Mouse (Mus musculus) liver, embryonic 14.5 days (tissue): ENCODE results near the gene Glra1. TPM values are rescaled to one million over a fixed set of nuclear protein-coding genes. Genes with fewer than 3 reads are reported as not detected.

ENCODE experiments used
- ATAC-seq: fragments of 200-750 bp; cut with Nextera tagmentation; 2 replicates; pipeline ENCODE4 v1.8.0; 2017; ENCODE audit warnings: moderate number of reproducible peaks, mild to moderate bottlenecking, moderate library complexity; ENCODE audit not compliant: insufficient read depth
- DNase-seq, 3 experiments: peaks; one replicate each; pipeline ENCODE4 v3.0.0-alpha.2; 2012 to 2013; ENCODE audit warnings: low read depth in 3 of 3, low spot score in 3 of 3
- H3K27ac ChIP-seq: fragments of 300-500 bp; sonication (generic); 2 replicates; pipeline ENCODE4 v1.5.1; 2014; ENCODE audit warnings: moderate library complexity, mild to moderate bottlenecking, control low read depth, inconsistent platforms
- H3K27me3 ChIP-seq: fragments of 300-500 bp; sonication (generic); 2 replicates; pipeline ENCODE4 v1.6.1; 2014; ENCODE audit warnings: mild to moderate bottlenecking, low read length, moderate library complexity; ENCODE audit not compliant: control insufficient read depth, insufficient read depth
- H3K36me3 ChIP-seq: fragments of 300-500 bp; sonication (generic); replicated peaks from 2 replicates; pipeline ENCODE4 v1.6.1; 2014; ENCODE audit warnings: low read depth; ENCODE audit not compliant: control insufficient read depth, insufficient read depth
- H3K4me1 ChIP-seq, 2 experiments: fragments of 200-500 bp in 1 of 2; fragments of 300-500 bp in 1 of 2; sonication (generic) in 1 of 2; replicated peaks; 2 replicates each; pipeline ENCODE4 v1.6.1; 2012 to 2014; ENCODE audit warnings: antibody characterized with exemption in 1 of 2, inconsistent platforms in 1 of 2, low read length in 1 of 2; ENCODE audit not compliant: control insufficient read depth in 2 of 2, insufficient read depth in 2 of 2
- H3K4me2 ChIP-seq: fragments of 300-500 bp; sonication (generic); 2 replicates; pipeline ENCODE4 v1.6.1; 2014; ENCODE audit warnings: low read depth, mild to moderate bottlenecking, control low read depth, moderate library complexity
- H3K4me3 ChIP-seq, 2 experiments: fragments of 200-500 bp in 1 of 2; fragments of 300-500 bp in 1 of 2; sonication (generic) in 1 of 2; 2 replicates each; pipeline ENCODE4 v1.5.1; 2012 to 2014; ENCODE audit warnings: low read depth in 2 of 2, low read length in 2 of 2, mild to moderate bottlenecking in 2 of 2, control low read depth in 1 of 2, inconsistent platforms in 1 of 2, moderate library complexity in 1 of 2; ENCODE audit not compliant: insufficient read depth in 1 of 2
- H3K9ac ChIP-seq: fragments of 300-500 bp; sonication (generic); replicated peaks from 2 replicates; pipeline ENCODE4 v1.6.1; 2014; ENCODE audit warnings: mild to moderate bottlenecking, control low read depth, moderate library complexity
- H3K9me3 ChIP-seq: fragments of 300-500 bp; sonication (generic); 2 replicates; pipeline ENCODE4 v1.6.1; 2016; ENCODE audit warnings: low read length, mixed read lengths; ENCODE audit not compliant: control insufficient read depth
- CTCF ChIP-seq: IDR thresholded peaks from 2 replicates; pipeline ENCODE4 v1.5.1; 2016; ENCODE audit warnings: antibody characterized with exemption, low read depth, control low read depth
- EP300 ChIP-seq: IDR thresholded peaks from 2 replicates; pipeline ENCODE4 v1.6.1; 2016; ENCODE audit warnings: antibody characterized with exemption, low read depth
- WGBS: fragments of 180-500 bp; shearing (Covaris S2); extraction: QIAGEN DNeasy Blood & Tissue Kit; methylation state at CpG from one replicate; pipeline ENCODE4 v1.1.7; 2014; ENCODE audit not compliant: insufficient replicate concordance; 5-methylcytosine and 5-hydroxymethylcytosine counted together
- polyA plus RNA-seq, 2 experiments: library from polyadenylated mRNA; depleted of rRNA in 1 of 2; stranded (reverse) in 1 of 2; unstranded in 1 of 2; fragments of >200 nt; fragmentation: Nextera tagmentation in 1 of 2; extraction: Ambion mirVana in 1 of 2; gene quantifications; 2 replicates each; pipeline versions ENCODE4 v1.2.1 to v1.2.3; 2012 to 2014

Glra1 gene
- polyA plus RNA-seq, 2 experiments, result not detected

GRCm38 (mm10) chr11:55542671-55543070, 65.3 kb downstream of the Glra1 start:
- no peak overlapping the region for H3K9ac ChIP-seq
- WGBS, result 27% methylated on average over 4 of the region's 4 CpGs
- ATAC-seq, result no peak
- no peak for DNase-seq
- no peaks in the 10 kb centered on the region for H3K9me3 ChIP-seq
- no peak overlapping the region for H3K4me2 ChIP-seq
- H3K27ac ChIP-seq, result no peak overlapping the region
- no peaks in the 10 kb centered on the region for H3K27me3 ChIP-seq
- TF ChIP-seq CTCF (no peak), EP300 (no peak)
- H3K36me3 ChIP-seq, result no peaks in the 10 kb centered on the region
- H3K4me3 ChIP-seq, result no peak overlapping the region
- H3K4me1 ChIP-seq, result no peaks in the 10 kb centered on the region

- no peaks in the 10 kb centered on the region for H3K4me1 ChIP-seq
- 34% methylated on average over 7 of the region's 7 CpGs for WGBS
- ATAC-seq (no peak), DNase-seq (no peak)
- no peak overlapping the region for H3K27ac ChIP-seq
- H3K4me2 ChIP-seq, result no peak overlapping the region
- TF ChIP-seq CTCF (no peak), EP300 (no peak)
- no peaks in the 10 kb centered on the region for H3K9me3 ChIP-seq
- H3K4me3 ChIP-seq, result no peak overlapping the region
- H3K9ac ChIP-seq, result no peak overlapping the region
- H3K36me3 ChIP-seq, result no peaks in the 10 kb centered on the region
- H3K27me3 ChIP-seq, result no peaks in the 10 kb centered on the region
These were observed 65.9 kb downstream of the Glra1 start for GRCm38 (mm10) chr11:55542128-55542527.

- Histone ChIP-seq H3K4me1 (no peaks in the 10 kb centered on the region), H3K9ac (no peak overlapping the region), H3K4me2 (no peak overlapping the region), H3K4me3 (no peak overlapping the region), H3K9me3 (no peaks in the 10 kb centered on the region), H3K27me3 (no peaks in the 10 kb centered on the region), H3K36me3 (no peaks in the 10 kb centered on the region), H3K27ac (no peak overlapping the region)
- 39% methylated on average over 2 of the region's 2 CpGs for WGBS
- ATAC-seq, result no peak
- no peak for TF ChIP-seq EP300
- no peak for TF ChIP-seq CTCF
- no peak for DNase-seq
These were observed 73.2 kb downstream of the Glra1 start for GRCm38 (mm10) chr11:55534766-55535165.

GRCm38 (mm10) chr11:55533378-55533777, 74.6 kb downstream of the Glra1 start:
- Histone ChIP-seq H3K4me1 (no peaks in the 10 kb centered on the region), H3K9me3 (no peaks in the 10 kb centered on the region), H3K4me2 (no peak overlapping the region), H3K27me3 (no peaks in the 10 kb centered on the region), H3K36me3 (no peaks in the 10 kb centered on the region), H3K4me3 (no peak overlapping the region), H3K9ac (no peak overlapping the region), H3K27ac (no peak overlapping the region)
- ATAC-seq (no peak), DNase-seq (no peak)
- TF ChIP-seq CTCF (no peak), EP300 (no peak)
- 49% methylated on average over 5 of the region's 5 CpGs for WGBS

GRCm38 (mm10) chr11:55530741-55531140, 77.3 kb downstream of the Glra1 start:
- H3K27me3 ChIP-seq, result no peaks in the 10 kb centered on the region

More at GRCm38 (mm10) chr11:55530741-55531140, 77.3 kb downstream of the Glra1 start:
- Histone ChIP-seq H3K9ac (no peak overlapping the region), H3K9me3 (no peaks in the 10 kb centered on the region), H3K4me1 (no peaks in the 10 kb centered on the region), H3K27ac (no peak overlapping the region), H3K4me2 (no peak overlapping the region), H3K4me3 (no peak overlapping the region), H3K36me3 (no peaks in the 10 kb centered on the region)
- TF ChIP-seq EP300 (no peak), CTCF (no peak)
- WGBS, result 18% methylated on average over 7 of the region's 7 CpGs
- ATAC-seq (no peak), DNase-seq (no peak)
